Mouse (Mus musculus) induced T-regulatory cell, adult 2 months (primary cell): ENCODE measurements around the gene Rhox2a.
"Not testable (repeated sequence)": the region's sequence is repeated elsewhere in the genome, so short reads cannot be mapped to it uniquely, and the experiment has no call there.

Experiments
- DNase-seq: peaks from one replicate; pipeline ENCODE4 v3.0.0-alpha.2; 2012; ENCODE audit warnings: low read depth

Rhox2a gene

GRCm38 (mm10) chrX:37244676-37245075 lies at the start of gene Rhox2a:
Rhox2a (plus strand) TSS chrX:37244976.
- not testable (repeated sequence) for DNase-seq

- no peak for DNase-seq
These were observed 46.1 kb upstream of the Rhox2a start for GRCm38 (mm10) chrX:37198676-37199075.

GRCm38 (mm10) chrX:37210941-37211340 lies 33.8 kb upstream of the Rhox2a start, which contains the start of gene Gm9:
Gm9 (minus strand) TSS chrX:37211041.
- no peak for DNase-seq

- DNase-seq: not testable (repeated sequence)
These were observed 22.6 kb upstream of the Rhox2a start, which contains the start of gene Rhox1 for GRCm38 (mm10) chrX:37222158-37222557. Rhox1 (minus strand) TSS chrX:37222258.

GRCm38 (mm10) chrX:37249619-37250018 lies 4.8 kb downstream of the Rhox2a start, which contains the start of gene Rhox3a:
Rhox3a (plus strand) TSS chrX:37249919.
- not testable (repeated sequence) for DNase-seq

GRCm38 (mm10) chrX:37265038-37265437 lies 20.3 kb downstream of the Rhox2a start, which contains the start of gene Rhox4a:
Rhox4a (plus strand) TSS chrX:37265338.
- DNase-seq: not testable (repeated sequence)
